Mouse (Mus musculus) liver, postnatal 0 days (tissue): ENCODE results near the gene Bach2.

Experiments
- CTCF ChIP-seq: sonication (generic); IDR thresholded peaks from 2 replicates; pipeline ENCODE4 v1.5.1; 2016; ENCODE audit warnings: antibody characterized with exemption, low read depth
- EP300 ChIP-seq: IDR thresholded peaks from 2 replicates; pipeline ENCODE4 v1.6.1; 2016; ENCODE audit warnings: antibody characterized with exemption, low read depth, mild to moderate bottlenecking

GRCm38 (mm10) chr4:32479801-32480700, 241.4 kb downstream of the Bach2 start:
- no peak for TF ChIP-seq CTCF
- TF ChIP-seq EP300: no peak
